Mouse (Mus musculus) forebrain, embryonic 16.5 days (tissue): ENCODE measurements at regions not wholly inside any gene's neighbourhood (a gene's known extent, or its start where the extent isn't known, plus 50 kb on each side); places are given as distances from the start of the nearest gene placed in this dataset.

Experiments
- ATAC-seq: fragments of 200-750 bp; cut with Nextera tagmentation; 2 replicates; pipeline ENCODE4 v1.8.0; 2017; ENCODE audit warnings: mild to moderate bottlenecking, moderate library complexity
- H3K27ac ChIP-seq: fragments of 300-500 bp; sonication (generic); 2 replicates; pipeline ENCODE4 v1.5.1; 2014; ENCODE audit warnings: low read length, control low read depth
- H3K27me3 ChIP-seq: fragments of 300-500 bp; sonication (generic); replicated peaks from 2 replicates; pipeline ENCODE4 v1.6.1; 2014; ENCODE audit warnings: low read length; ENCODE audit not compliant: control insufficient read depth, insufficient read depth
- H3K36me3 ChIP-seq: fragments of 300-500 bp; sonication (generic); 2 replicates; pipeline ENCODE4 v1.6.1; 2014; ENCODE audit not compliant: control insufficient read depth, insufficient read depth
- H3K4me1 ChIP-seq: fragments of 300-500 bp; sonication (generic); replicated peaks from 2 replicates; pipeline ENCODE4 v1.6.1; 2014; ENCODE audit warnings: low read length; ENCODE audit not compliant: control insufficient read depth, insufficient read depth
- H3K4me2 ChIP-seq: fragments of 300-500 bp; sonication (generic); 2 replicates; pipeline ENCODE4 v1.6.1; 2014; ENCODE audit warnings: mild to moderate bottlenecking, low read length, control low read depth
- H3K4me3 ChIP-seq: fragments of 300-500 bp; sonication (generic); replicated peaks from 2 replicates; pipeline ENCODE4 v1.5.1; 2014; ENCODE audit warnings: mild to moderate bottlenecking, low read length, control low read depth
- H3K9ac ChIP-seq: fragments of 300-500 bp; sonication (generic); replicated peaks from 2 replicates; pipeline ENCODE4 v1.6.1; 2014; ENCODE audit warnings: low read depth, low read length, control low read depth
- H3K9me3 ChIP-seq: fragments of 300-500 bp; sonication (generic); 2 replicates; pipeline ENCODE4 v1.6.1; 2016; ENCODE audit warnings: low read length; ENCODE audit not compliant: control insufficient read depth
- WGBS: fragments of 180-500 bp; shearing (Covaris S2); extraction: QIAGEN DNeasy Blood & Tissue Kit; methylation state at CpG from one replicate; pipeline ENCODE4 v1.1.7; 2014; 5-methylcytosine and 5-hydroxymethylcytosine counted together

- 90% methylated on average over 7 of the region's 7 CpGs for WGBS
Observed at GRCm38 (mm10) chr8:116071497-116071896, 363.9 kb upstream of the Maf start.

GRCm38 (mm10) chr8:116069538-116069937 lies 361.9 kb upstream of the Maf start:
- Histone ChIP-seq H3K4me1 (no peaks in the 10 kb centered on the region), H3K4me2 (no peak overlapping the region), H3K27me3 (no peaks in the 10 kb centered on the region), H3K27ac (no peak overlapping the region), H3K9me3 (no peaks in the 10 kb centered on the region), H3K36me3 (no peaks in the 10 kb centered on the region), H3K4me3 (no peak overlapping the region), H3K9ac (no peak overlapping the region)
- WGBS = 91% methylated on average over 3 of the region's 3 CpGs
- ATAC-seq = no peak

More at GRCm38 (mm10) chr8:116071497-116071896, 363.9 kb upstream of the Maf start:
- H3K4me1 ChIP-seq = no peaks in the 10 kb centered on the region
- no peaks in the 10 kb centered on the region for H3K27me3 ChIP-seq
- no peak overlapping the region for H3K27ac ChIP-seq
- no peak overlapping the region for H3K4me2 ChIP-seq
- H3K4me3 ChIP-seq = no peak overlapping the region
- H3K9me3 ChIP-seq = no peaks in the 10 kb centered on the region
- no peak for ATAC-seq
- no peaks in the 10 kb centered on the region for H3K36me3 ChIP-seq
- H3K9ac ChIP-seq = no peak overlapping the region

GRCm38 (mm10) chr8:116067978-116068375 lies 360.4 kb upstream of the Maf start:
- H3K4me3 ChIP-seq = no peak overlapping the region
- no peak overlapping the region for H3K9ac ChIP-seq
- no peak for ATAC-seq
- H3K9me3 ChIP-seq = no peaks in the 10 kb centered on the region
- H3K4me2 ChIP-seq = no peak overlapping the region
- H3K27me3 ChIP-seq = no peaks in the 10 kb centered on the region
- H3K36me3 ChIP-seq = no peaks in the 10 kb centered on the region
- no peak overlapping the region for H3K27ac ChIP-seq
- H3K4me1 ChIP-seq = no peaks in the 10 kb centered on the region
- 93% methylated on average over 5 of the region's 5 CpGs for WGBS

DNA sequence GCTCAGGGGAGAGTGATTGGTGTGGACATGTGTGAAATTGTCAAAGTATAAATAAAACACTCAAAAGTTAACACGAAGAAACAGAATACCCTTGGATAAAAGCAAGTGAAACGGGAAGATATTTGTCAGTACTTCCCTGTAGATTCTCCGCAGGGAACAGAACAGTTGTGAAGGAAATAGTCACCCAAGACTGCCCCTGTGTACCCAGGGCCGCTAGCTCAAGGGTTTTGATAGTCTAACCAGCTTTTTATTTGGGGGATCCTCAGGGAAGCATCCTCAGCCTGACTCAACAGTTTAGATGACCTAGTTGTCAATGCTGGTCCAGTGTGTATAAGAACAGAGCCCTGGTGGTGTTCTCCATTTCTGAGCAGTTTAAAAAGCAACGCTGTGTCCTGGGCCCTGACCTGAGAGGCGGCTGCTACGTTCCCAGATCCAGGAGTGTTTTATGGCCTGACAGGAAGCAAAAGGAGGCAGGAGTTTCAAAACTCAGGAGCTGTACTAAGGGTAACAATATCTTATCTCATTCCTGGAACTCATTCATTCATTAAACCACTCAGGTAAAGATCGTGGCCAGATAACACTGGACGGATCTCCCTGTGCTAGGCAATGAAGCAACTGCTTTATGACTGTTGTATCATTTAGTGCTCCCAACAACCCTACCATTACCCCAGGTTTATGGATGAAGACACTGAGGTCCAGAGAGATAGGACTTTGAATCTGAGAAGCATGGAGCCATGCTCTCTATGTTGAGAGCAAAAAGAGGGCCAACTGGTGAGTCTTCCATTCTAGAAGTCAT lies 359.8 kb upstream of the Maf start:
- H3K9me3 ChIP-seq = no peaks in the 10 kb centered on the region
- no peak overlapping the region for H3K4me2 ChIP-seq
- no peak overlapping the region for H3K27ac ChIP-seq
- no peaks in the 10 kb centered on the region for H3K36me3 ChIP-seq
- no peak overlapping the region for H3K9ac ChIP-seq
- 91% methylated on average over 9 of the region's 9 CpGs for WGBS
- H3K27me3 ChIP-seq = no peaks in the 10 kb centered on the region
- no peak for ATAC-seq
- no peaks in the 10 kb centered on the region for H3K4me1 ChIP-seq
- no peak overlapping the region for H3K4me3 ChIP-seq

DNA sequence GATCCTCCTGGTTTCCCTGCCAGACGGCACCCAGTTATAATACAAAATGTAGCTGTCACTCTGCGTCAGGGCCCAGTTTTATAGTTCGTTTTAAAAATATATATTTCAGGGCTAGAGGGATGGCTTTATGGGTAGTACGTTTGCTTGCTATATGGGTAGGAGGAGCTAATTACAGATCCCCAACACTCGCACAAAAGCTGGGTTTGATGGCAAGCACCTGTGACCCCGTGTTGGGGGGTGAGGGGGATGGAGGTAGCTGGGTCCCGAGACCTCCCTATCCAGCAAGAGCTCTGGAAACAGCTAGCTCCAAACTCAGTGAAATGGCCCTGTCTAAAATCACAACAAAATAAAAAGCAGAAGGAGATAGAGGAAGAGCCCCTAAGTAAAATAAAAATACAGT lies 358.3 kb upstream of the Maf start:
- Histone ChIP-seq H3K9me3 (no peaks in the 10 kb centered on the region), H3K4me2 (no peak overlapping the region), H3K4me3 (no peak overlapping the region), H3K27ac (no peak overlapping the region), H3K27me3 (no peaks in the 10 kb centered on the region), H3K9ac (no peak overlapping the region), H3K36me3 (no peaks in the 10 kb centered on the region), H3K4me1 (no peaks in the 10 kb centered on the region)
- WGBS = 85% methylated on average over 7 of the region's 7 CpGs
- ATAC-seq = no peak

- no peak for ATAC-seq
- no peaks in the 10 kb centered on the region for H3K4me1 ChIP-seq
- no peak overlapping the region for H3K27ac ChIP-seq
- H3K9ac ChIP-seq = no peak overlapping the region
- no peaks in the 10 kb centered on the region for H3K36me3 ChIP-seq
- no peaks in the 10 kb centered on the region for H3K27me3 ChIP-seq
- no peak overlapping the region for H3K4me3 ChIP-seq
- no peak overlapping the region for H3K4me2 ChIP-seq
- 90% methylated on average over 7 of the region's 7 CpGs for WGBS
- no peaks in the 10 kb centered on the region for H3K9me3 ChIP-seq
Observed at GRCm38 (mm10) chr8:116065327-116065726, 357.7 kb upstream of the Maf start.

DNA sequence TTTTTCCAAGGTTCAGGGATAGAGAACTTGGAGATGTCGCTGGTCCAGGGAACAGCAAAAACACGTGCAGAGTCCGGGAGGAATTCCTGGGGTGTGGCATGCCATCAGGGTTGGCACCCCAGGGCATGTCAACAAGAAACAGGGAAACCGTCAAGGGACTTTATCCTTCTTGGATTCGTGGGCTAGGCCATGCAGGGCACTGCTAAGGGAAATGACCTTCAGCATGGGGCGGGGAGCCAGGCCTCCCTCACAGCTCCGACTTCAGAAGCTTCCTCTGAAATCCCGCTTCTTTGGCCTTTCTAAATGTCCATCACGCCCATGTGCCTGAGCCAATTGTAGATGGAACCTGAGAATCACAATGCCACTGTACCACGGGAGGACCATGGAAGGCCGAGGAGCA lies 357.0 kb upstream of the Maf start:
- Histone ChIP-seq H3K36me3 (no peaks in the 10 kb centered on the region), H3K27me3 (no peaks in the 10 kb centered on the region), H3K9ac (no peak overlapping the region), H3K9me3 (no peaks in the 10 kb centered on the region), H3K4me3 (no peak overlapping the region), H3K27ac (no peak overlapping the region), H3K4me2 (no peak overlapping the region), H3K4me1 (no peaks in the 10 kb centered on the region)
- no peak for ATAC-seq
- WGBS = 84% methylated on average over 11 of the region's 11 CpGs

DNA sequence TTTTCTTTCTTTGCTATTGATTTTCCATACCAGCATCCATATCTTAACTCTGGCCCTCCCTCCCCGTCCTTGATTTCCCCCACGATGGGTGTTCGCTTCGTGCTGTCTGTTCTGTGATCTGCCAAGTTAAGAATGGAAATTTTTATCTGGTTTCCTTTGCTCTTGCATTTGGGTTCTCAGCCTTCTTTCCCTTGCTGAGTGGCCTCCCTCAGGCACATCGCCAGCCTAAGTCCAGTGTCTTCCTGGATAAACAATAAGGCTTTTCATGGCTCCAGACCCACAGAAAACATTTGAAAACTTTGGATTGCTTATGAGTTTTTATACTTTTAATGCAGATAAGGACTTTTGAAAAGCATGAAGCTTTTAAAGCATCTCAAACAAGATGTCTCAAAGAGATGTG lies 355.9 kb upstream of the Maf start:
- Histone ChIP-seq H3K36me3 (no peaks in the 10 kb centered on the region), H3K4me1 (no peaks in the 10 kb centered on the region), H3K27me3 (no peaks in the 10 kb centered on the region), H3K9me3 (no peaks in the 10 kb centered on the region), H3K4me3 (no peak overlapping the region), H3K9ac (no peak overlapping the region), H3K27ac (no peak overlapping the region), H3K4me2 (no peak overlapping the region)
- no peak for ATAC-seq
- 90% methylated on average over 5 of the region's 5 CpGs for WGBS

DNA sequence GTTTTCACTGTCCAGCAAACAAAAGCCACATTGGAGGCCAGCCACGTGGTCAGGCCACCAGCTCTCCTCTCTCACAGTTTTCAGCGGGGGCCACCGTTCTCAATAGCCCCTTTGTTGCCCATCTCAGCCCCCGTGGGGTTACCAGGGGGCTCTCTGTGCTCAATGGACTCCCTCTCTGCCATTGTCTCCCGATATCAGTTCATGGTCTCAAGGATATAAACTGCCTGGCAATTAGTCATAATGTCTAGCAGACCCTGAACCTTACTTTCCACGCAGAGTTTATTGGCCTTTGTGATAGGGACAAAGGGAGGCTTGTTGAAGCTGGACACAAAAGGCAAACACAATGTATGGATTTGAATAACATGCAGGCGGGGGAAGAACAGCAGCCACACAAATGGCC lies 345.9 kb upstream of the Maf start:
- ATAC-seq = peak; percentile 36; the same call in 1 of the 2 replicates
- H3K27ac ChIP-seq = no peak overlapping the region

GRCm38 (mm10) chr8:116053043-116053442 lies 345.4 kb upstream of the Maf start:
- 26% methylated on average over 6 of the region's 6 CpGs for WGBS

More for the DNA sequence above, 345.9 kb upstream of the Maf start:
- H3K4me1 ChIP-seq = peaks cover 9% of the 10 kb centered on the region
- no peak overlapping the region for H3K4me2 ChIP-seq
- H3K36me3 ChIP-seq = no peaks in the 10 kb centered on the region
- 2% methylated on average over 7 of the region's 7 CpGs for WGBS
- H3K27me3 ChIP-seq = no peaks in the 10 kb centered on the region
- no peak overlapping the region for H3K4me3 ChIP-seq
- H3K9me3 ChIP-seq = no peaks in the 10 kb centered on the region
- H3K9ac ChIP-seq = no peak overlapping the region

More at GRCm38 (mm10) chr8:116053043-116053442, 345.4 kb upstream of the Maf start:
- Histone ChIP-seq H3K9ac (no peak overlapping the region), H3K4me3 (no peak overlapping the region), H3K4me1 (peaks cover 9% of the 10 kb centered on the region), H3K27me3 (no peaks in the 10 kb centered on the region), H3K36me3 (no peaks in the 10 kb centered on the region), H3K4me2 (no peak overlapping the region), H3K9me3 (no peaks in the 10 kb centered on the region), H3K27ac (no peak overlapping the region)
- ATAC-seq = no peak
